Mouse (Mus musculus) MEL (cell line): ENCODE data around the gene Cst13.

Experiments used
- CTCF ChIP-seq, 3 experiments: IDR thresholded peaks in 2 of 3; conservative IDR thresholded peaks in 1 of 3; 2 replicates each; pipeline ENCODE4 v1.5.1; 2011 to 2012; ENCODE audit warnings: low read length in 3 of 3, low read depth in 2 of 3, mild to moderate bottlenecking in 2 of 3, improper control_type of control experiment in 1 of 3, inconsistent platforms in 1 of 3, mixed read lengths in 1 of 3, moderate library complexity in 1 of 3; ENCODE audit not compliant: control insufficient read depth in 1 of 3, insufficient read depth in 1 of 3, poor library complexity in 1 of 3, severe bottlenecking in 1 of 3
- HCFC1 ChIP-seq: IDR thresholded peaks from 2 replicates; pipeline ENCODE4 v1.6.1; 2012; ENCODE audit warnings: low read depth, mild to moderate bottlenecking, inconsistent platforms, low read length, improper control_type of control experiment, moderate library complexity
- TBP ChIP-seq: IDR thresholded peaks from 2 replicates; pipeline ENCODE4 v1.8.0; 2011; ENCODE audit warnings: low read depth, low read length, improper control_type of control experiment

GRCm38 (mm10) chr2:148798485-148798884 is 21.4 kb upstream of the Cst13 start, which contains the start of gene Cst8:
- TF ChIP-seq CTCF (IDR thresholded peaks at IDR 0.05 in 2 of 3, conservative IDR thresholded peaks at IDR 0.05 in 1 of 3; ENCODE audit: control insufficient read depth in 1 of 3, insufficient read depth in 1 of 3, low read depth in 2 of 3, low read length in 3 of 3, poor library complexity in 1 of 3, severe bottlenecking in 1 of 3) (no peak), HCFC1 (no peak), TBP (no peak)
